Mouse (Mus musculus): ENCODE data around the gene Traf3ip1. TPM values are rescaled to one million over a fixed set of nuclear protein-coding genes. Genes with fewer than 3 reads are reported as not detected.

Traf3ip1 gene
- total and polyA plus RNA-seq, 3 experiments, result 13.6 to 19.6 TPM; not detected in 1

GRCm38 (mm10) chr1:91484011-91484346 is 10.5 kb upstream of the Traf3ip1 start:
- H3K4me3 ChIP-seq (ENCODE audit: control insufficient read depth in 1 of 2, insufficient read depth in 1 of 2, low read depth in 2 of 2, low read length in 2 of 2), result no peak overlapping the region

GRCm38 (mm10) chr1:91485422-91485821 is 9.0 kb upstream of the Traf3ip1 start:
- TF ChIP-seq USF2 (IDR thresholded peaks at IDR 0.05; ENCODE audit: borderline replicate concordance in 1 of 2, insufficient read depth in 1 of 2, low read depth in 1 of 2, low read length in 2 of 2), result no peak
- no peak for TF ChIP-seq JUND (IDR thresholded peaks at IDR 0.05; ENCODE audit: low read depth, low read length)
- H3K9me3 ChIP-seq (replicated peaks; ENCODE audit: insufficient read depth, low read length), result no peaks in the 10 kb centered on the region
- H3K36me3 ChIP-seq (ENCODE audit: control insufficient read depth in 1 of 2, insufficient read depth in 2 of 2, low read length in 2 of 2), result no peaks in the 10 kb centered on the region
- H3K79me2 ChIP-seq (ENCODE audit: control insufficient read depth, insufficient read depth, low read length, poor library complexity), result no peaks in the 10 kb centered on the region
- no peak overlapping the region for H3K9ac ChIP-seq (ENCODE audit: control insufficient read depth, low read depth, low read length, poor library complexity, severe bottlenecking)
- no peak for DNase-seq (ENCODE audit: low read depth, low spot score)
- H3K27me3 ChIP-seq (ENCODE audit: control insufficient read depth in 1 of 2, insufficient read depth in 2 of 2, low read length in 2 of 2), result peaks cover 2 to 3% of the 10 kb centered on the region in 2 experiments; a peak in 3 of 4 replicates
- no peak overlapping the region for H3K27ac ChIP-seq (ENCODE audit: control insufficient read depth, low read depth, low read length)
- H3K4me3 ChIP-seq (ENCODE audit: control insufficient read depth in 1 of 2, insufficient read depth in 1 of 2, low read depth in 2 of 2, low read length in 2 of 2), result no peak overlapping the region
- peaks cover 2 to 6% of the 10 kb centered on the region in 2 experiments; a peak in 1 of 4 replicates for H3K4me1 ChIP-seq (ENCODE audit: control insufficient read depth in 1 of 2, insufficient read depth in 2 of 2, low read length in 2 of 2)

More at GRCm38 (mm10) chr1:91484011-91484346, 10.5 kb upstream of the Traf3ip1 start:
- Histone ChIP-seq H3K9ac (ENCODE audit: control insufficient read depth, low read depth, low read length, poor library complexity, severe bottlenecking) (no peak overlapping the region; the same call in 1 of the 2 replicates), H3K4me1 (ENCODE audit: control insufficient read depth in 1 of 2, insufficient read depth in 2 of 2, low read length in 2 of 2) (peaks cover 2 to 6% of the 10 kb centered on the region in 2 experiments; a peak in 1 of 4 replicates), H3K27me3 (ENCODE audit: control insufficient read depth in 1 of 2, insufficient read depth in 2 of 2, low read length in 2 of 2) (peaks cover 2 to 3% of the 10 kb centered on the region in 2 experiments; a peak in 3 of 4 replicates), H3K36me3 (ENCODE audit: control insufficient read depth in 1 of 2, insufficient read depth in 2 of 2, low read length in 2 of 2) (no peaks in the 10 kb centered on the region), H3K27ac (ENCODE audit: control insufficient read depth, low read depth, low read length) (no peak overlapping the region), H3K79me2 (ENCODE audit: control insufficient read depth, insufficient read depth, low read length, poor library complexity) (no peaks in the 10 kb centered on the region), H3K9me3 (replicated peaks; ENCODE audit: insufficient read depth, low read length) (no peaks in the 10 kb centered on the region)
- TF ChIP-seq MXI1 (IDR thresholded peaks at IDR 0.05; ENCODE audit: low read depth, low read length) (0 out of 2 replicates have a peak, but pooled peaks have one; percentile 10), NRF1 (IDR thresholded peaks at IDR 0.05; ENCODE audit: insufficient read depth, low read depth, low read length, poor library complexity, severe bottlenecking) (no peak), KAT2A (conservative IDR thresholded peaks at IDR 0.05; ENCODE audit: low read depth, low read length) (no peak), POLR2AphosphoS2 (IDR thresholded peaks at IDR 0.05; ENCODE audit: low read length) (no peak), NELFE (IDR thresholded peaks at IDR 0.05; ENCODE audit: low read depth, low read length) (no peak), E2F4 (IDR thresholded peaks at IDR 0.05; ENCODE audit: borderline replicate concordance, low read depth, low read length) (no peak)
- no peak for DNase-seq (ENCODE audit: low read depth, low spot score)

- Histone ChIP-seq H3K79me2 (ENCODE audit: control insufficient read depth, insufficient read depth, low read length, poor library complexity) (no peaks in the 10 kb centered on the region), H3K27ac (ENCODE audit: control insufficient read depth, low read depth, low read length) (no peak overlapping the region), H3K4me1 (ENCODE audit: control insufficient read depth in 1 of 2, insufficient read depth in 2 of 2, low read length in 2 of 2) (peaks cover 2 to 6% of the 10 kb centered on the region in 2 experiments; a peak in 1 of 4 replicates), H3K27me3 (ENCODE audit: control insufficient read depth in 1 of 2, insufficient read depth in 2 of 2, low read length in 2 of 2) (peaks cover 2 to 3% of the 10 kb centered on the region in 2 experiments; a peak in 3 of 4 replicates), H3K4me3 (ENCODE audit: control insufficient read depth in 1 of 2, insufficient read depth in 1 of 2, low read depth in 2 of 2, low read length in 2 of 2) (no peak overlapping the region), H3K9me3 (replicated peaks; ENCODE audit: insufficient read depth, low read length) (no peaks in the 10 kb centered on the region), H3K36me3 (ENCODE audit: control insufficient read depth in 1 of 2, insufficient read depth in 2 of 2, low read length in 2 of 2) (no peaks in the 10 kb centered on the region), H3K9ac (ENCODE audit: control insufficient read depth, low read depth, low read length, poor library complexity, severe bottlenecking) (no peak overlapping the region)
- DNase-seq (ENCODE audit: low read depth, low spot score), result no peak
- peak in 2 of 3 experiments; percentile 10 to 20; a peak in 1 of 6 replicates for TF ChIP-seq CTCF (IDR thresholded peaks at IDR 0.05 in 2 of 3, conservative IDR thresholded peaks at IDR 0.05 in 1 of 3; ENCODE audit: control insufficient read depth in 1 of 3, insufficient read depth in 1 of 3, low read depth in 2 of 3, low read length in 3 of 3, poor library complexity in 1 of 3, severe bottlenecking in 1 of 3)
- no peak for TF ChIP-seq ZNF384 (IDR thresholded peaks at IDR 0.05; ENCODE audit: low read depth, low read length)
- TF ChIP-seq ELF1 (IDR thresholded peaks at IDR 0.05; ENCODE audit: low read depth, low read length), result no peak
- TF ChIP-seq TCF12 (IDR thresholded peaks at IDR 0.05; ENCODE audit: low read depth, low read length), result no peak
These were observed 8.3 kb upstream of the Traf3ip1 start for GRCm38 (mm10) chr1:91486165-91486564.

All from MEL (cell line).